Mouse (Mus musculus) myocyte (in vitro differentiated cells): ENCODE measurements around the gene Mnt. TPM values are rescaled to one million over a fixed set of nuclear protein-coding genes. Genes with fewer than 3 reads are reported as not detected.
"Not testable (repeated sequence)": the region's sequence is repeated elsewhere in the genome, so short reads cannot be mapped to it uniquely, and the experiment has no call there.

Experiments
- H3K27me3 ChIP-seq: one replicate; pipeline ENCODE4 v1.6.1; 2011; ENCODE audit not compliant: control insufficient read depth, insufficient read depth, insufficient read length
- H3K36me3 ChIP-seq: one replicate; pipeline ENCODE4 v1.6.1; 2011; ENCODE audit not compliant: control insufficient read depth, insufficient read depth
- H3K4me2 ChIP-seq: one replicate; pipeline ENCODE4 v1.6.1; 2011; ENCODE audit warnings: low read depth, control low read depth
- H3K4me3 ChIP-seq: one replicate; pipeline ENCODE4 v1.5.1; 2011; ENCODE audit warnings: mild to moderate bottlenecking, control low read depth, moderate library complexity
- H3K79me2 ChIP-seq: one replicate; pipeline ENCODE4 v1.6.1; 2011; ENCODE audit not compliant: control insufficient read depth, insufficient read depth
- H3ac ChIP-seq: one replicate; pipeline ENCODE4 v1.6.1; 2011; ENCODE audit not compliant: control insufficient read depth, insufficient read length
- CEBPB ChIP-seq: IDR thresholded peaks from 2 replicates; pipeline ENCODE4 v1.6.1; 2011; ENCODE audit warnings: mild to moderate bottlenecking, moderate library complexity; ENCODE audit not compliant: poor library complexity, insufficient read depth, severe bottlenecking
- E2F4 ChIP-seq: IDR thresholded peaks from one replicate; pipeline ENCODE4 v1.6.1; 2011; ENCODE audit warnings: mild to moderate bottlenecking, control low read depth, moderate library complexity; ENCODE audit not compliant: insufficient read depth
- MAX ChIP-seq: IDR thresholded peaks from one replicate; pipeline ENCODE4 v1.6.1; 2011; ENCODE audit warnings: low read depth, mild to moderate bottlenecking, control low read depth
- MYOD1 ChIP-seq, 3 experiments: IDR thresholded peaks; one replicate each; pipeline ENCODE4 v1.6.1; 2011; ENCODE audit warnings: control low read depth in 2 of 3, low read depth in 2 of 3, mild to moderate bottlenecking in 2 of 3, moderate library complexity in 1 of 3; ENCODE audit not compliant: insufficient read length in 2 of 3, control insufficient read depth in 1 of 3
- MYOG ChIP-seq, 3 experiments: IDR thresholded peaks; one replicate each; pipeline ENCODE4 v1.6.1; 2011; ENCODE audit warnings: control low read depth in 2 of 3, low read depth in 2 of 3, mild to moderate bottlenecking in 2 of 3; ENCODE audit not compliant: insufficient read length in 2 of 3, control insufficient read depth in 1 of 3, insufficient read depth in 1 of 3
- POLR2A ChIP-seq: IDR thresholded peaks from one replicate; pipeline ENCODE4 v1.6.1; 2011; ENCODE audit warnings: low read depth, mild to moderate bottlenecking, control low read depth, moderate library complexity; ENCODE audit not compliant: insufficient read length
- POLR2AphosphoS2 ChIP-seq: IDR thresholded peaks from one replicate; pipeline ENCODE4 v1.6.1; 2011; ENCODE audit warnings: low read depth, control low read depth; ENCODE audit not compliant: insufficient read length
- REST ChIP-seq: IDR thresholded peaks from one replicate; pipeline ENCODE4 v1.6.1; 2011; ENCODE audit warnings: mild to moderate bottlenecking, control low read depth, moderate library complexity; ENCODE audit not compliant: insufficient read depth, insufficient read length
- SRF ChIP-seq: IDR thresholded peaks from one replicate; pipeline ENCODE4 v1.6.1; 2011; ENCODE audit warnings: low read depth; ENCODE audit not compliant: control insufficient read depth, insufficient read length
- TCF12 ChIP-seq: IDR thresholded peaks from one replicate; pipeline ENCODE4 v1.6.1; 2011; ENCODE audit warnings: mild to moderate bottlenecking, control low read depth; ENCODE audit not compliant: poor library complexity, insufficient read depth, severe bottlenecking
- TCF3 ChIP-seq: IDR thresholded peaks from one replicate; pipeline ENCODE4 v1.6.1; 2011; ENCODE audit warnings: low read depth, control low read depth; ENCODE audit not compliant: insufficient read length
- USF1 ChIP-seq: IDR thresholded peaks from one replicate; pipeline ENCODE4 v1.6.1; 2011; ENCODE audit warnings: low read depth, mild to moderate bottlenecking, control low read depth, moderate library complexity
- polyA plus RNA-seq: library from polyadenylated mRNA; unstranded; fragments of >200 nt; fragmentation: generic; extraction: Trizol; gene quantifications from one replicate; pipeline ENCODE4 v1.2.1, GENCODE M21; 2012; ENCODE audit warnings: missing spikeins

The Mnt gene
- polyA plus RNA-seq, 1 experiment, result 12.7 TPM

GRCm38 (mm10) chr11:74808251-74808853, 22.4 kb upstream of the Mnt start:
- peaks cover 25% of the 10 kb centered on the region for H3K36me3 ChIP-seq
- no peak for TF ChIP-seq TCF12
- no peak for TF ChIP-seq POLR2A
- no peak overlapping the region for H3K4me3 ChIP-seq
- H3ac ChIP-seq, result no peak overlapping the region
- H3K4me2 ChIP-seq, result no peak overlapping the region
- no peaks in the 10 kb centered on the region for H3K79me2 ChIP-seq
- no peaks in the 10 kb centered on the region for H3K27me3 ChIP-seq

- H3K27me3 ChIP-seq, result no peaks in the 10 kb centered on the region
- H3K4me3 ChIP-seq, result no peak overlapping the region
- no peak for TF ChIP-seq USF1
- TF ChIP-seq POLR2AphosphoS2, result no peak
- no peak for TF ChIP-seq SRF
- TF ChIP-seq E2F4, result no peak
- no peak for TF ChIP-seq TCF3
- TF ChIP-seq MAX, result no peak
- TF ChIP-seq TCF12, result no peak
- no peak for TF ChIP-seq MYOG (IDR thresholded peaks at IDR 0.05; ENCODE audit: control insufficient read depth in 1 of 3, insufficient read depth in 1 of 3, insufficient read length in 2 of 3, low read depth in 2 of 3)
- no peak for TF ChIP-seq POLR2A
- no peak for TF ChIP-seq REST
- TF ChIP-seq CEBPB, result no peak
- no peak for TF ChIP-seq MYOD1 (IDR thresholded peaks at IDR 0.05; ENCODE audit: control insufficient read depth in 1 of 3, insufficient read length in 2 of 3, low read depth in 2 of 3)
- peaks cover 23% of the 10 kb centered on the region for H3K36me3 ChIP-seq
- H3K79me2 ChIP-seq, result no peaks in the 10 kb centered on the region
- no peak overlapping the region for H3K4me2 ChIP-seq
- no peak overlapping the region for H3ac ChIP-seq
Measured at GRCm38 (mm10) chr11:74810134-74810533, 20.6 kb upstream of the Mnt start.

- not testable (repeated sequence) for H3ac ChIP-seq, H3K4me3 ChIP-seq, H3K27me3 ChIP-seq, H3K79me2 ChIP-seq, H3K4me2 ChIP-seq
- H3K36me3 ChIP-seq, result peaks cover 15% of the 10 kb centered on the region
Measured at GRCm38 (mm10) chr11:74811027-74811426, 19.7 kb upstream of the Mnt start.

GRCm38 (mm10) chr11:74811538-74811937, 19.2 kb upstream of the Mnt start:
- H3K4me2 ChIP-seq, result no peak overlapping the region
- no peaks in the 10 kb centered on the region for H3K79me2 ChIP-seq
- peaks cover 18% of the 10 kb centered on the region for H3K36me3 ChIP-seq
- H3K4me3 ChIP-seq, result no peak overlapping the region
- H3K27me3 ChIP-seq, result no peaks in the 10 kb centered on the region
- TF ChIP-seq MAX (no peak), MYOG (IDR thresholded peaks at IDR 0.05; ENCODE audit: control insufficient read depth in 1 of 3, insufficient read depth in 1 of 3, insufficient read length in 2 of 3, low read depth in 2 of 3) (no peak), TCF3 (no peak), POLR2A (no peak), REST (no peak), POLR2AphosphoS2 (no peak), USF1 (no peak), TCF12 (no peak), E2F4 (no peak), SRF (no peak), CEBPB (no peak), MYOD1 (IDR thresholded peaks at IDR 0.05; ENCODE audit: control insufficient read depth in 1 of 3, insufficient read length in 2 of 3, low read depth in 2 of 3) (no peak)
- no peak overlapping the region for H3ac ChIP-seq

- Histone ChIP-seq H3ac (no peak overlapping the region), H3K4me3 (no peak overlapping the region), H3K4me2 (no peak overlapping the region), H3K36me3 (peaks cover 27% of the 10 kb centered on the region), H3K27me3 (no peaks in the 10 kb centered on the region), H3K79me2 (no peaks in the 10 kb centered on the region)
- TF ChIP-seq CEBPB, result no peak
- TF ChIP-seq MYOG (IDR thresholded peaks at IDR 0.05; ENCODE audit: control insufficient read depth in 1 of 3, insufficient read depth in 1 of 3, insufficient read length in 2 of 3, low read depth in 2 of 3), result no peak
- no peak for TF ChIP-seq MYOD1 (IDR thresholded peaks at IDR 0.05; ENCODE audit: control insufficient read depth in 1 of 3, insufficient read length in 2 of 3, low read depth in 2 of 3)
- TF ChIP-seq E2F4, result no peak
Measured at GRCm38 (mm10) chr11:74815795-74816194, 14.9 kb upstream of the Mnt start.
